Mouse (Mus musculus): ENCODE results near the gene Cks2. TPM values are rescaled to one million over a fixed set of nuclear protein-coding genes. Genes with fewer than 3 reads are reported as not detected.

The Cks2 gene
- total and polyA plus RNA-seq, 3 experiments: 243 to 846 (median 297) TPM

GRCm38 (mm10) chr13:51651408-51652064, 6.5 kb downstream of the Cks2 start, which contains the start of gene Secisbp2 (continued):
- TF ChIP-seq CTCF (IDR thresholded peaks at IDR 0.05 in 2 of 3, conservative IDR thresholded peaks at IDR 0.05 in 1 of 3; ENCODE audit: control insufficient read depth in 1 of 3, insufficient read depth in 1 of 3, low read depth in 2 of 3, low read length in 3 of 3, poor library complexity in 1 of 3, severe bottlenecking in 1 of 3): peak; percentile 74 to 93 (median 85); a peak in 5 of 6 replicates
- peak; percentile 55; the same call in 1 of the 2 replicates for TF ChIP-seq ETS1 (IDR thresholded peaks at IDR 0.05; ENCODE audit: low read depth, low read length)
- peak; percentile 87 for TF ChIP-seq NELFE (IDR thresholded peaks at IDR 0.05; ENCODE audit: low read depth, low read length)
- no peak for TF ChIP-seq ZNF384 (IDR thresholded peaks at IDR 0.05; ENCODE audit: low read depth, low read length)
- TF ChIP-seq USF2 (IDR thresholded peaks at IDR 0.05; ENCODE audit: borderline replicate concordance in 1 of 2, insufficient read depth in 1 of 2, low read depth in 1 of 2, low read length in 2 of 2): no peak
- TF ChIP-seq BHLHE40 (IDR thresholded peaks at IDR 0.05; ENCODE audit: borderline replicate concordance, low read depth, low read length): peak; percentile 78
- peak; percentile 51; the same call in 1 of the 2 replicates for TF ChIP-seq ZKSCAN1 (IDR thresholded peaks at IDR 0.05; ENCODE audit: low read depth, low read length)
- TF ChIP-seq SIN3A (IDR thresholded peaks at IDR 0.05; ENCODE audit: low read length): peak; percentile 99
- peak; percentile 87; the same call in 1 of the 2 replicates for TF ChIP-seq POLR2AphosphoS5 (IDR thresholded peaks at IDR 0.05; ENCODE audit: borderline replicate concordance, low read depth, low read length)
- peak; percentile 77 to 87; a peak in 3 of 4 replicates for TF ChIP-seq POLR2A (IDR thresholded peaks at IDR 0.05; ENCODE audit: control insufficient read depth in 1 of 2, insufficient read depth in 1 of 2, low read depth in 1 of 2, low read length in 2 of 2, poor library complexity in 1 of 2)
- TF ChIP-seq MAX (IDR thresholded peaks at IDR 0.05; ENCODE audit: low read length): peak; percentile 98
- TF ChIP-seq POLR2AphosphoS2 (IDR thresholded peaks at IDR 0.05; ENCODE audit: low read length): peak; percentile 99
- peak; percentile 100 for TF ChIP-seq ELF1 (IDR thresholded peaks at IDR 0.05; ENCODE audit: low read depth, low read length)
- TF ChIP-seq NRF1 (IDR thresholded peaks at IDR 0.05; ENCODE audit: insufficient read depth, low read depth, low read length, poor library complexity, severe bottlenecking): peak; percentile 46; the same call in 1 of the 2 replicates
- no peak for TF ChIP-seq CHD2 (IDR thresholded peaks at IDR 0.05; ENCODE audit: low read length)
- TF ChIP-seq RAD21 (IDR thresholded peaks at IDR 0.05; ENCODE audit: low read depth, low read length): peak; percentile 55
- TF ChIP-seq TAL1 (IDR thresholded peaks at IDR 0.05; ENCODE audit: low read length): no peak
- peak; percentile 79; the same call in 1 of the 2 replicates for TF ChIP-seq KAT2A (conservative IDR thresholded peaks at IDR 0.05; ENCODE audit: low read depth, low read length)
- 0 out of 2 replicates have a peak, but pooled peaks have one; percentile 30 for TF ChIP-seq RCOR1 (IDR thresholded peaks at IDR 0.05; ENCODE audit: low read depth, low read length)

- no peak overlapping the region for H3K4me3 ChIP-seq (ENCODE audit: control insufficient read depth in 1 of 2, insufficient read depth in 1 of 2, low read depth in 2 of 2, low read length in 2 of 2)
- peaks cover 0 to 11% of the 10 kb centered on the region in 2 experiments; a peak in 3 of 4 replicates for H3K4me1 ChIP-seq (ENCODE audit: control insufficient read depth in 1 of 2, insufficient read depth in 2 of 2, low read length in 2 of 2)
- peaks cover 37% of the 10 kb centered on the region for H3K79me2 ChIP-seq (ENCODE audit: control insufficient read depth, insufficient read depth, low read length, poor library complexity)
- no peak for DNase-seq (ENCODE audit: low read depth, low spot score)
- peaks cover 23 to 28% of the 10 kb centered on the region in 2 experiments for H3K36me3 ChIP-seq (ENCODE audit: control insufficient read depth in 1 of 2, insufficient read depth in 2 of 2, low read length in 2 of 2)
- no peak for TF ChIP-seq MXI1 (IDR thresholded peaks at IDR 0.05; ENCODE audit: low read depth, low read length)
- TF ChIP-seq NRF1 (IDR thresholded peaks at IDR 0.05; ENCODE audit: insufficient read depth, low read depth, low read length, poor library complexity, severe bottlenecking): no peak
- no peak for TF ChIP-seq MAZ (IDR thresholded peaks at IDR 0.05; ENCODE audit: low read depth, low read length)
- TF ChIP-seq CHD2 (IDR thresholded peaks at IDR 0.05; ENCODE audit: low read length): no peak
- no peak for TF ChIP-seq CHD1 (IDR thresholded peaks at IDR 0.05; ENCODE audit: low read depth, low read length)
- TF ChIP-seq MAFK (IDR thresholded peaks at IDR 0.05; ENCODE audit: borderline replicate concordance, low read depth, low read length): no peak
- TF ChIP-seq SMC3 (IDR thresholded peaks at IDR 0.05; ENCODE audit: low read depth, low read length): no peak
- no peak for TF ChIP-seq KAT2A (conservative IDR thresholded peaks at IDR 0.05; ENCODE audit: low read depth, low read length)
- no peak for TF ChIP-seq BHLHE40 (IDR thresholded peaks at IDR 0.05; ENCODE audit: borderline replicate concordance, low read depth, low read length)
- no peak for TF ChIP-seq NELFE (IDR thresholded peaks at IDR 0.05; ENCODE audit: low read depth, low read length)
- TF ChIP-seq HCFC1 (IDR thresholded peaks at IDR 0.05; ENCODE audit: low read depth, low read length): no peak
- no peak for TF ChIP-seq ELF1 (IDR thresholded peaks at IDR 0.05; ENCODE audit: low read depth, low read length)
- TF ChIP-seq ZNF384 (IDR thresholded peaks at IDR 0.05; ENCODE audit: low read depth, low read length): no peak
- no peak overlapping the region for H3K27ac ChIP-seq (ENCODE audit: control insufficient read depth, low read depth, low read length)
- H3K9ac ChIP-seq (ENCODE audit: control insufficient read depth, low read depth, low read length, poor library complexity, severe bottlenecking): no peak overlapping the region
- H3K27me3 ChIP-seq (ENCODE audit: control insufficient read depth in 1 of 2, insufficient read depth in 2 of 2, low read length in 2 of 2): no peaks in the 10 kb centered on the region
- no peaks in the 10 kb centered on the region for H3K9me3 ChIP-seq (replicated peaks; ENCODE audit: insufficient read depth, low read length)
Measured at GRCm38 (mm10) chr13:51653159-51653558, 8.1 kb downstream of the Cks2 start.
